Mouse (Mus musculus) fibroblast of lung, adult 2 months (primary cell): ENCODE data around the gene Entpd5.
"Not testable (repeated sequence)": the region's sequence is repeated elsewhere in the genome, so short reads cannot be mapped to it uniquely, and the experiment has no call there.

Source experiments
- DNase-seq: peaks from one replicate; pipeline ENCODE4 v3.0.0-alpha.2; 2011; ENCODE audit warnings: low read depth

Entpd5 gene

GRCm38 (mm10) chr12:84399135-84399534 lies 9.7 kb downstream of the Entpd5 start:
- no peak for DNase-seq

DNA sequence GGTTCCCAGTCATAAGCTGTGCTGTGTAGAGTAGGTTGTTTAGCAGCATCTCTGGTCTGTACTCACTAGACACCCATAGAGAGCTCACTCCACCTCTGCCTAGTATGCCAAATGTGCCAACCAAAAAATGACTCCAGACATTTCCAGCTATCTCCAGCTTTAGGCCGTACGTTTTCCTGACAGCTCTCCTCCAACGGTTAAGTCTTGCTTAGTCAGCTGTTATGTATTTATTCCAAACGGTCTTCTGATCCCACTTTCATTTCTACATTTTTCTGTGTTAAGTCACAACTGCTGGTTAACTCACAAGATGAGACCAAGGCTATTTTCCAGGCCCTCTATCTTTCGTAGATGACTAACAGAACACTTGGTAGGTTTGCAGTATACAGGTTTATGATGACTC lies 10.2 kb downstream of the Entpd5 start:
- DNase-seq: no peak

GRCm38 (mm10) chr12:84397685-84398084 lies 11.1 kb downstream of the Entpd5 start:
- no peak for DNase-seq

DNA sequence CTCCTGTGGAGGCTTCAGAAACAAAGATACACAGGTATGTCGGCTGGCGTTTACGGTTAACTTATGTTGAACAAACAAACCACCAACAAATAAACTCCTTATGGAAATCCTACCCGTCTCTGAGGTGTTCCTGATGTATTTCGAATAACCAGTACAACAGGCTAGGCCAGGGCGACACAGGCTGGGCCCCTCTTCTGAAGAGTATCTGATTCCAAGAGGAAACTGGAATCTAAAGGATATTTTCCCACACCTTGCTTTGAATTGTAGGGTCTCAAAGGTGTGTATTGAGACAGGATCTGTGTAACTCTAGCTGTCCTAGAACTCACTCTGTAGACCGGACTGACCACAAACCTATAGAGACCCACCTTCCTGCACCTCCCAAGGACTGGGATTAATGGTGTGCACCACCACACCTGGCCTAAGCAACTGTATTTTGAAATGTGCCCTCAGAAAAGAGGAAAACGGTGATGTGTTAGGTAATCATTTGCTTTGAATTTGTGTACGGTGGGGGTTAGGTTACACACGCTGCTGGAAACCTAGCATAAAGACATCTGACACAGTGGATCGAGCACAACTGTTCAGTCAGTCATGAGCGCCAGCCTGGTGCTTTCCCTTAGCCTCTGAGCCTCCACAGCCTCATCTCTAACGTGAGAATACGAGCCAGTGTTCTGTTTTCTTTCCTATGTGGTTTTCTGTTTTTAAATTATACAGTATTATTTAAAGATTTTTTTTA lies 11.7 kb downstream of the Entpd5 start:
- no peak for DNase-seq

GRCm38 (mm10) chr12:84393847-84394246 lies 15.0 kb downstream of the Entpd5 start:
- no peak for DNase-seq

- DNase-seq: no peak
Measured at GRCm38 (mm10) chr12:84392681-84393080, 16.1 kb downstream of the Entpd5 start.

- DNase-seq: no peak
Measured at GRCm38 (mm10) chr12:84390336-84390735, 18.5 kb downstream of the Entpd5 start.

- no peak for DNase-seq
Measured at GRCm38 (mm10) chr12:84388774-84389400, 19.9 kb downstream of the Entpd5 start.

DNA sequence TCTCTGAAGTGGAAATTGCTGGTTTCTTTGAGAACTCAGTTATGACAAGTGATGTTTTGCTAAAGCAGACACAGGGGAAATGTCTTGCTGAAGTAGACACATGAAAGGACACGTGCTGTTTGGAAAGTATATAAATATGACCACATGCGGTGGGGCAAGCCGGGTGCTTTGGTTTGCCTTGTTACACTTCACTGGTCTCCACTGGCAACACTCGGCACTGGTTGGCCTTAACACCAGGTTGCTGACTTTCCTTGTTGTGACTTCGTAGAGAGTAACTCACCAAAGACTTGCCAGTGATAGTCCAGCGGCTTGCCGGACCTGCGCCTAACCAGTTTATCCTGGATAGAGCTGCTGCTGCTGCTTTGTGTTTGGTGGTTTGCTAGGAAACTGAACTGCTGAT lies 20.7 kb downstream of the Entpd5 start:
- DNase-seq: no peak

DNA sequence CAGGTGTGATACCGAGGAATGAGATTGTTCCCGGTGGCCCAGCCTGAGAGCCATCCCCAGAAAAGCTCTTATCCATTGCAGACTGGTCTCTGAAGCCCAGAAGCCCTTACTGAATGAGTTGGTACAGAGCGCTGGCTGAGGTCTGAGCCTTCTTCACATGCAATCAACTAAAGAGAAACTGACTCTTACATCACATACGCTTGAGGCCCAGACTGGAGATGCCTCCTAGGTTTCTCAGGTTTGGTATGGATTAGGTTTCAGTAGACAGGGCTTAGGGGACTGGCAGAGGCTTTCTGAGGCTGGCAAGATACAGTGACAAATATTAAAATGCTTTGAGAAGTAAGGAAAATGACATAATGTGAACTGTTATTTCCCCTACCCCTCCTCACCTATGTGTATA lies 23.4 kb downstream of the Entpd5 start:
- DNase-seq: no peak

- peak; percentile 38 for DNase-seq
Measured at GRCm38 (mm10) chr12:84384644-84385081, 24.2 kb downstream of the Entpd5 start.

- no peak for DNase-seq
Measured at GRCm38 (mm10) chr12:84382369-84382768, 26.5 kb downstream of the Entpd5 start.

GRCm38 (mm10) chr12:84373831-84374481 lies 34.9 kb downstream of the Entpd5 start:
- no peak for DNase-seq

DNA sequence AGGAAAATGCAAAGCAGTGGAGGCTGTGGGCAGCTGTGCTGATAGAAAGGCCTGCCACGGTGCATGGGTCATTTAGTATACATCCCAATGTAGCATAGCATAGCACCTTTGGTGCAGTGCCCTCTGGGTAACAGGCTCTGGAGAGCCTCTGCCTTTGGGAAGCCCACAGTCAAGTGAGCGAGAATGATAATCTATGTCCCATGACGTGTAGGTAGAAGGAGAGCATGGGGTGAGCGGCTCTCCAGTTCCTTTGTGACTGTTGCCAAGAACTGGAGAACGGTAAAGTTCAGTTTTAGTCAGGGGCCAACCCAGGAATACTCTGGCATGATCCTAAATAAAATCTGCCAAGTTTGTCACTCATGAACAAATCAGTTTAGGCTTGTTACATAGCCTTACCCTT lies 37.2 kb downstream of the Entpd5 start:
- no peak for DNase-seq

- DNase-seq: no peak
Measured at GRCm38 (mm10) chr12:84366971-84367370, 41.9 kb downstream of the Entpd5 start.

DNA sequence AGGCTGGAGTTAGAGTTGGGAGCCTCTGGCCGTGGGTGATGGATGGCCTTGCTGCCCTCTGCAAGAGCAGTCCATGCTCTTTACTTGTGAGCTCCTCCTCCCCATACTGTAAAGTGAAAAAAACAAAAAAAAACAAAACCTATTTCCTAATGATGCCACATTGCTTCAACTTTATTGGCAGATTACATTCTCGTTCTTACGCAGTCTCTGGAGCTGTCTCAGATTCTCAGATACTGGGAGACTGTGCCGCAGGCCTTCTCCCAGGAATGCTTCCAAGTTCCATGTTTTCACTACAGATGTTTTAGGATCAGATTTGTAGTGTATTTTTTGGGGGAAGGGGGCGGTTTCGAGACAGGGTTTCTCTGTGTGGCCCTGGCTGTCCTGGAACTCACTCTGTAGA lies 43.7 kb downstream of the Entpd5 start:
- DNase-seq: no peak

DNA sequence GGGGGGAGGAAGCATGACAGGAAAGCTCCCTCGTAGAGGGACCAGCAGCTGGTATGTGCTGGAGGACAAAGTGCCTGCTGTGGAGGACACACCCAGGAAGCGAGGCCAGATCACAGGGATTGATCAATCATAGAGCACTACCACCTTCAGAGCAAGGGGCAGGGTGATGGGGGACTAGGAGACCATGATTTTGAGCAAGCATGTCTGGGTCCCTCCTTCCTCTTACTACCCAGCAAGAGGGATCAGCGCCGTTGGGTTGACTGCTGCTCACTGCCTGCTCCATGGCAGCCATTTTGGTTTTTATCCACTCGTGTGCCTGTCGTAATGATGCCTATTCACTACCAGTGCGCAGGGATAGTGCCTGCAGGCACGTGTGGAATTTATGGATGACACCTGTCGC lies 44.5 kb downstream of the Entpd5 start:
- DNase-seq: no peak

DNA sequence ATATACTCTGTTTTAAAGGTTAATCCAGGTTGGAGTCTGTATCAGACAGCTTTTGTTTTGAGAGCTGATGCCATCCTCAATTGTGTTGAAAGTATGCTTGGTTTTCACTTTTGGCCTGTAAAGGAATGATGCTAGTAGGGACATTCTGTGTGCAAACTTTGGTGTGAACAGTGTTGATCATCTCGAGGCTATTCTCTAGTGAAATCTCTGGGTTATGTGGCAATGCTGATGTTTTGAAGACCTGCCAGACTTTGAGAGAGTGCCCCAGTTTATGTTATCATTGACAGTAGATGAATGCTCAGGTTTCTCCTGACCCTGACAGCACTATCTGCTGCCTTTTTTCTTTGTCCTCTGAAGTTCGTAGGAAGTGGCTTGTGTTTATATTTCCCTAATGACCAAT lies 46.0 kb downstream of the Entpd5 start:
- no peak for DNase-seq

- DNase-seq: peak; percentile 96
Measured at GRCm38 (mm10) chr12:84361555-84362489, 47.0 kb downstream of the Entpd5 start, which contains the start of the genes Coq6 and Fam161b. Gene Coq6, plus strand, starts transcription at chr12:84361657. Gene Fam161b, minus strand, starts transcription at chr12:84361833.

GRCm38 (mm10) chr12:84358699-84359098 lies 50.1 kb downstream of the Entpd5 start:
- not testable (repeated sequence) for DNase-seq

DNA sequence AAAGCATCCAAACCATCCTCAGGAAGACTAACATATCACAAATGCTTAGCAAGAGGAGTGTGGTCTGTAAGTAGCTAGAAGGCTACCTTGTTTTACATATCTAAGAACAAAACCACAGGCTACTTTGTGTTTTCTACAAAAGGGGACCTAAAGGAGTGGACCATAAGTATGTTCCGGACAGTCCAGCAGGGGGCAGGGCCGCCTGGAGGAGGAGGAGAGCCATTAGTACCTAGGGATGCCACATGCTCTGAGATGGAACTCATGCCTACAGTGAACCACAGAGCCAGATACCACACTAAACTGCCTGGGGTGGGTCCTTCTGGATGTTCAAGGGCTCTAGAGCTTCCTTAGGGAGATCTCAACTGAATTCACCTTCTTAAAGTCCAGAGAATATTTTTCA lies 61.6 kb downstream of the Entpd5 start:
- DNase-seq: no peak
